Mouse (Mus musculus) forebrain, embryonic 13.5 days (tissue): Measurements from ENCODE around the gene 4833439L19Rik. TPM values are rescaled to one million over a fixed set of nuclear protein-coding genes. Genes with fewer than 3 reads are reported as not detected.

ENCODE experiments used
- ATAC-seq: fragments of 200-750 bp; cut with Nextera tagmentation; 2 replicates; pipeline ENCODE4 v1.8.0; 2017
- H3K27ac ChIP-seq: fragments of 300-500 bp; sonication (generic); 2 replicates; pipeline ENCODE4 v1.5.1; 2015; ENCODE audit warnings: inconsistent platforms, mild to moderate bottlenecking, moderate library complexity
- H3K27me3 ChIP-seq: fragments of 300-500 bp; sonication (generic); 2 replicates; pipeline ENCODE4 v1.6.1; 2015; ENCODE audit warnings: mild to moderate bottlenecking, inconsistent platforms
- H3K36me3 ChIP-seq: fragments of 300-500 bp; sonication (generic); 2 replicates; pipeline ENCODE4 v1.6.1; 2015; ENCODE audit warnings: mild to moderate bottlenecking, inconsistent platforms; ENCODE audit not compliant: poor library complexity, severe bottlenecking
- H3K4me1 ChIP-seq: fragments of 300-500 bp; sonication (generic); 2 replicates; pipeline ENCODE4 v1.6.1; 2015; ENCODE audit warnings: inconsistent platforms
- H3K4me2 ChIP-seq: fragments of 300-500 bp; sonication (generic); 2 replicates; pipeline ENCODE4 v1.6.1; 2015; ENCODE audit warnings: inconsistent platforms, mild to moderate bottlenecking, moderate library complexity
- H3K4me3 ChIP-seq: fragments of 300-500 bp; sonication (generic); 2 replicates; pipeline ENCODE4 v1.5.1; 2015; ENCODE audit warnings: mild to moderate bottlenecking, inconsistent platforms
- H3K9ac ChIP-seq: fragments of 300-500 bp; sonication (generic); 2 replicates; pipeline ENCODE4 v1.6.1; 2015; ENCODE audit warnings: mild to moderate bottlenecking, inconsistent platforms
- H3K9me3 ChIP-seq: fragments of 300-500 bp; sonication (generic); replicated peaks from 2 replicates; pipeline ENCODE4 v1.6.1; 2016; ENCODE audit warnings: inconsistent platforms
- WGBS: fragments of 180-500 bp; shearing (Covaris S2); methylation state at CpG from one replicate; pipeline ENCODE4 v1.1.7; 2015; 5-methylcytosine and 5-hydroxymethylcytosine counted together
- polyA plus RNA-seq: library from polyadenylated mRNA; unstranded; fragments of >200 nt; fragmentation: Nextera tagmentation; extraction: Ambion mirVana; gene quantifications from 2 replicates; pipeline ENCODE4 v1.2.1, GENCODE M21; 2015

Gene 4833439L19Rik
- polyA plus RNA-seq, 1 experiment from 2014 or later, result 262 TPM

DNA sequence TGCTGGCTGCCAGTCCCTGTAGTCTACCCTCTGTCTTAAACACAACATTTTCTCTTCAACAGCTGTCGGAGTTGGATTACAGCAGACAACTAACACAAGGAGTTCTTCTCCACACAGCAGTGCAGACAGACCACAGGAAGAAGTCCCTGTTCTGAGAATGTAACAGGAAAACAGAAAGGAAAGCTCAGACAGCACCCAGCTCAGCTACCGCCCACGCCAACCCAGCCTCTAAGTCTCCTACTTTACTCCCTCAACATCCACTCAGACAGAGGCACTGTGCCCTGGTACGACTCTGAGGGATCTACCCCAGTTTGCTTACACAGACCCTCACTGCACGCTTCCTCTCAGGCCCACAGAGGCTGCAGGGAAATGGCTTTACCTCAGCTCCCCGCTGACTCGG lies 4.6 kb downstream of the 4833439L19Rik start:
- Histone ChIP-seq H3K4me1 (peaks cover 16% of the 10 kb centered on the region), H3K9ac (no peak overlapping the region), H3K27ac (no peak overlapping the region), H3K27me3 (no peaks in the 10 kb centered on the region), H3K4me3 (no peak overlapping the region), H3K36me3 (peaks cover 80% of the 10 kb centered on the region), H3K9me3 (no peaks in the 10 kb centered on the region), H3K4me2 (no peak overlapping the region)
- WGBS, result 95% methylated on average over 7 of the region's 7 CpGs
- no peak for ATAC-seq

DNA sequence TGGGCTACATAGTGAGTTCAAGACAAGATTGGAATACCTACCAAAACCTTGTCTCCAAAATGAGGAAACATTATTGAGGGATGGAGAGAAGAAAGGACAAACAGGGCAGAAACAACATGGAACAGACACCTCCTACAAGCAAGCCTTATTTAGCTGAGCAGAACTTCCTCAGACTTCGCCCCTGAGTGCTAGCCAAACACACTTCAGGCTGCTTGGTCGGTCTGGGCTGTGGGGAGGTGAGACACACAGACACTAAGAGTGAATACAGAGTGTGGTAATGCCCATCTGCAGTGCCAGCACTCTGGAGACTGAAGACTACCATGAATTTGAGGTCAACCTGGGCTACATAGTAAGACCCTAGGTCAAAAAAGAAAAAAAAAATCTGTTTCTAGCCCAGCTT lies 5.6 kb downstream of the 4833439L19Rik start:
- peaks cover 89% of the 10 kb centered on the region for H3K36me3 ChIP-seq
- no peak overlapping the region for H3K27ac ChIP-seq
- no peak for ATAC-seq
- no peaks in the 10 kb centered on the region for H3K27me3 ChIP-seq
- H3K9ac ChIP-seq, result no peak overlapping the region
- H3K4me2 ChIP-seq, result no peak overlapping the region
- 100% methylated on average over 2 of the region's 2 CpGs for WGBS
- H3K4me3 ChIP-seq, result no peak overlapping the region
- H3K4me1 ChIP-seq, result peaks cover 15% of the 10 kb centered on the region
- H3K9me3 ChIP-seq, result no peaks in the 10 kb centered on the region

DNA sequence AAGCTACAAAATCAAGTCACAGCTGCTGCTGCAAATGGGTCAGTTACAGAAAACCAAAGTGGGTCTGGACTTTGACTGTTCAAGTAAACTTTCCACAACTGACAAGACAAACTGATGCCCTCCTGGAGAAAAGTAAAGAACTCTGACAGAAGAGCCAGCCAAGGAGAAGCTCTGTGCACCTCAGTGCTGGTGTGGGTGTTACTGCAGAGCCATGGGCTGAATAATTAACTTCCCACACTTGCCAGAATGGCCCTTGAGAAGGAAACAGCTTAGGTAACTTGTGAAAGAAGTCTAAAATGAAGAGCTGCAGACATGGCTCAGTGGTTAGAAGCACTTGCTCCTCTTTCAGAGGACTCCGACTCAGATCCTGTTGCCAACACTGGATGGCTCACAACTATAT lies 7.6 kb downstream of the 4833439L19Rik start:
- H3K36me3 ChIP-seq, result peaks cover 95% of the 10 kb centered on the region
- H3K4me2 ChIP-seq, result no peak overlapping the region
- no peak for ATAC-seq
- no peaks in the 10 kb centered on the region for H3K9me3 ChIP-seq
- WGBS, result 96% methylated on average over 1 of the region's 1 CpGs
- H3K4me3 ChIP-seq, result no peak overlapping the region
- H3K27ac ChIP-seq, result no peak overlapping the region
- H3K4me1 ChIP-seq, result no peaks in the 10 kb centered on the region
- H3K9ac ChIP-seq, result no peak overlapping the region
- H3K27me3 ChIP-seq, result no peaks in the 10 kb centered on the region

DNA sequence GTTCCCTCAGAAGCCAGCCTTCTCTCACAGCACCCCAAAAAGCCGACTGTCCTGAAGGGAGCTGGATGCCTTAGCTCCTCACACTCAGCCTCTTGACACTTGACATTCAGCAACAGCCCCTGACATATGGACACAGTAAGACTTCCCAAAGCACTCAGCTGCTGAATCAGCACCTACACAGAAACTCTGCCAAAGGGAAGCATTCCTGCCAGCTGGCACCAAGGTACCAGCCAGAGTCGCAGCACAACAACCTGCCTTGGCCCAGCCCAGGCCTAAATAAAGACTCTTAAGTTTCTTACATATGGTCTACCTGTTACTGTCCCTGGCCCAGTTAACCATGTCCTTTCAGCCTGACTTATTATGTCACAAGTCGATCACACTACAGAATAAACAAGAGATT lies 8.4 kb downstream of the 4833439L19Rik start:
- no peaks in the 10 kb centered on the region for H3K27me3 ChIP-seq
- H3K27ac ChIP-seq, result no peak overlapping the region
- H3K4me1 ChIP-seq, result no peaks in the 10 kb centered on the region
- H3K9me3 ChIP-seq, result no peaks in the 10 kb centered on the region
- no peak overlapping the region for H3K9ac ChIP-seq
- WGBS, result 89% methylated on average over 3 of the region's 3 CpGs
- H3K4me3 ChIP-seq, result no peak overlapping the region
- ATAC-seq, result no peak
- no peak overlapping the region for H3K4me2 ChIP-seq
- peaks cover 97% of the 10 kb centered on the region for H3K36me3 ChIP-seq

DNA sequence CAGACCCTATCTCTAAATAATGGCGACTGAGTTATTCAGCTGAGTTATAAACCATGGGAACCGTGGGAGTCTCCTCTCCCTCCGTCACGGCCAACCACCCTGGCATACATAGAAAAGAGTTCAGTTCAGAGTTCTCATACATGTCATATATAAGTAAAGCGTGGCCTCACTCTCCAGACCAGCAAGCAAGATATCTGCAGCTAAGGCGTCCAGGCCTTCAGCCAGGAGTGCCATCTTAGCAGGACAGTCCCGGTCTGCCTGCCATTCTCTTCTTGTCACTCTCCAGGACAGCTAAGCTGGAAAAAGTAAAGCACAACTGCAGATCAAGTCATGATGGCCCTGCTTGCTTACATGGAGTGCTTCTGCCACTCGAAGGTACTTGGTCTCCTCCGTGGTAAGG lies 9.1 kb downstream of the 4833439L19Rik start:
- H3K9me3 ChIP-seq, result no peaks in the 10 kb centered on the region
- no peaks in the 10 kb centered on the region for H3K27me3 ChIP-seq
- no peak overlapping the region for H3K4me2 ChIP-seq
- ATAC-seq, result no peak
- H3K36me3 ChIP-seq, result peaks cover 97% of the 10 kb centered on the region
- H3K9ac ChIP-seq, result no peak overlapping the region
- no peak overlapping the region for H3K27ac ChIP-seq
- no peaks in the 10 kb centered on the region for H3K4me1 ChIP-seq
- 94% methylated on average over 9 of the region's 9 CpGs for WGBS
- no peak overlapping the region for H3K4me3 ChIP-seq

DNA sequence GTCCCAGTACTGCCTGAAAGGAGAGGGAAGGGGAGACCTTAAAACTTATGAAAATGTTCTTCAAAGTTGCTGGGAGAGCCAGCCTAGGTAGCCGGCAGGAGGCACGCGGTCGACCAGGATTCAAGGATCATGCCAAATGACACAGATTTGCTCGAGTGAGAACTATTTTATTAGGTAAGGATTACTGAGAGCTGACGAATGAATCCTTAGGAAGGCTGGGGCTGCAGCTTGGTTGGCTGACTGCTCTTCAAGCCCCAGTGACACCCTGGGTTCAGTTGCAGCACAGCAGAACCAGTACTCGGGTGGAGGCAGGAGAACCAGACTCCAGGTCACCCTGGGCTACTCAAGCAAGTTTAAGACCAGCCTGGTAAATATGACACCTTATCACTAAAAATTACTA lies 17.2 kb downstream of the 4833439L19Rik start:
- H3K9me3 ChIP-seq, result no peaks in the 10 kb centered on the region
- H3K27ac ChIP-seq, result no peak overlapping the region
- 89% methylated on average over 7 of the region's 7 CpGs for WGBS
- peaks cover 71% of the 10 kb centered on the region for H3K36me3 ChIP-seq
- no peaks in the 10 kb centered on the region for H3K27me3 ChIP-seq
- no peak overlapping the region for H3K9ac ChIP-seq
- ATAC-seq, result no peak
- H3K4me3 ChIP-seq, result no peak overlapping the region
- no peak overlapping the region for H3K4me2 ChIP-seq
- H3K4me1 ChIP-seq, result no peaks in the 10 kb centered on the region

DNA sequence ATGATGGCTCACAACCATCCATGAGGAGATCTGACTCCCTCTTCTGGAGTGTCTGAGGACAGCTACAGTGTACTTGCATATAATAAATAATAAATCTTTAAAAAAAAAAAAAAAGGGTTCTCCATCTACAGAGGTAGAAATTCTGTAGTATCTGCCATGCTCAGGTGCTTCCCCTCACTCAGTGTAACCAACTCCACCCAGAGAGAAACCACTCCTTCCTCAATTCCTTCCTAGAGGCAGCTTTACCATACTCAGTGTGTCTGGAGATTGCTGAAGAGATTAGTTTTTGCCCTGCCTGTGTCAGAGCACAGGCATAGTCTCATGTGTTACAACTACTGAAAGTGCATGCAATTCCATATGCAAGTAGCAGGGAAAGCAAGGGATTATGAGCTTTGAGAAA lies 33.1 kb downstream of the 4833439L19Rik start:
- H3K27me3 ChIP-seq, result no peaks in the 10 kb centered on the region
- H3K4me3 ChIP-seq, result no peak overlapping the region
- no peak overlapping the region for H3K27ac ChIP-seq
- H3K4me2 ChIP-seq, result no peak overlapping the region
- no peaks in the 10 kb centered on the region for H3K4me1 ChIP-seq
- no peak overlapping the region for H3K9ac ChIP-seq
- no peaks in the 10 kb centered on the region for H3K9me3 ChIP-seq
- no peak for ATAC-seq
- H3K36me3 ChIP-seq, result peaks cover 75% of the 10 kb centered on the region

DNA sequence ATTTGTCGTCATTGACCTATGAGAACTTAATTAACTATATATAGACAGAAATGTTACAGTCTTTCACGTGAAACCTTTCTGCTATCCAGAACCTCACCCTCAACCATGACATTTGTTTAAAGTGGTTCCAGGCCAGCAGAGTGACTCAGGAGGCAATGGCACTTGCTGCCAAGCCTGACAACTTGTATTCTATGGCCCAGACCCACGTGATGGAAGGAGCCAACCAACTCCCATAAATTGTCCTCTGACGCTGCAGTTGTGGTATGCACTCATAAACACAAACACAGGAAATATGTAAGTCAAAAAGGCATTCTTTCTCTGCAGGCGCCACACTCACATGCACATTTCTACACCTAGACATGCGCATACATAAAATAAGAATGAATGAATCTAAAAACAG lies 38.1 kb downstream of the 4833439L19Rik start:
- Histone ChIP-seq H3K9me3 (no peaks in the 10 kb centered on the region), H3K4me3 (no peak overlapping the region), H3K4me2 (no peak overlapping the region), H3K27me3 (no peaks in the 10 kb centered on the region), H3K4me1 (no peaks in the 10 kb centered on the region), H3K9ac (no peak overlapping the region), H3K36me3 (peaks cover 78% of the 10 kb centered on the region), H3K27ac (no peak overlapping the region)
- 94% methylated on average over 6 of the region's 6 CpGs for WGBS
- no peak for ATAC-seq

DNA sequence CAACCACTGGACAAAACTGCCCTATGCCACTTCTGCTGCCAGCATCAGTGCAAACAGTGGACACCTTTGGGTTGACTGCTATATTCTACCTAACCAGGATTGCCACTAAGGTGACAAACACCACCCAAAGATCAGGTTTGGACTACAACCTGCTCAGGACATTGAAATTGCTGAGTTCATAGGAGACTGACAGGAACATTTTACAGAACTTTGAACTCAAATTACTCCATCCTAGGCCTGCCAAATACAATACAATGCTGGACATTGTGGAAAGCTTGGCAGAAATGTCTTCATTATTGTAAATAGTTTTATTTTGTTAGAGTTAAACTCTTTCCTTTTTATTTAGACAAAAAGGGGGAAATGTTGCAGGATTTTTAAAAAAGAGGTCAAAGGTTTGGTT lies 44.1 kb downstream of the 4833439L19Rik start:
- no peaks in the 10 kb centered on the region for H3K27me3 ChIP-seq
- no peaks in the 10 kb centered on the region for H3K4me1 ChIP-seq
- no peak overlapping the region for H3K27ac ChIP-seq
- H3K4me2 ChIP-seq, result no peak overlapping the region
- no peak overlapping the region for H3K4me3 ChIP-seq
- ATAC-seq, result no peak
- H3K9ac ChIP-seq, result no peak overlapping the region
- peaks cover 29% of the 10 kb centered on the region for H3K36me3 ChIP-seq
- no peaks in the 10 kb centered on the region for H3K9me3 ChIP-seq

DNA sequence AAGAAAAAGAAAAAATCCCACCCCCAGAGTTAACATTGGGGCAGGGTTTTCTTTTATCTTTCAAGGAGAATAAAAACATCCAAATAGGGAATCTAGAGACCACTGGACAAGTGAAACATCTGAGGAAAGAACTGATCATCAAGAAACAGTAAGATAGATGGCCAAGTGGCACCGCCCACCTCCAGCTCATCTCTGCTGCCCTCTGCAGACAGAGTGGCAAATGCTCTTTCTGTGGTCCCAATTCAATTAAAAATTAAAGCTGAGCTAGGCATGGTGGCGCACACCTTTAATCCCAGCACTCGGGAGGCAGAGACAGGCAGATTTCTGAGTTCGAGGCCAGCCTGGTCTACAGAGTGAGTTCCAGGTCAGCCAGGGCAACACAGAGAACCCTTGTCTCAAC lies 45.0 kb downstream of the 4833439L19Rik start:
- 86% methylated on average over 4 of the region's 4 CpGs for WGBS
- Histone ChIP-seq H3K36me3 (peaks cover 26% of the 10 kb centered on the region), H3K4me2 (no peak overlapping the region), H3K27ac (no peak overlapping the region), H3K9me3 (no peaks in the 10 kb centered on the region), H3K4me1 (no peaks in the 10 kb centered on the region), H3K9ac (no peak overlapping the region), H3K27me3 (no peaks in the 10 kb centered on the region), H3K4me3 (no peak overlapping the region)
- ATAC-seq, result no peak

DNA sequence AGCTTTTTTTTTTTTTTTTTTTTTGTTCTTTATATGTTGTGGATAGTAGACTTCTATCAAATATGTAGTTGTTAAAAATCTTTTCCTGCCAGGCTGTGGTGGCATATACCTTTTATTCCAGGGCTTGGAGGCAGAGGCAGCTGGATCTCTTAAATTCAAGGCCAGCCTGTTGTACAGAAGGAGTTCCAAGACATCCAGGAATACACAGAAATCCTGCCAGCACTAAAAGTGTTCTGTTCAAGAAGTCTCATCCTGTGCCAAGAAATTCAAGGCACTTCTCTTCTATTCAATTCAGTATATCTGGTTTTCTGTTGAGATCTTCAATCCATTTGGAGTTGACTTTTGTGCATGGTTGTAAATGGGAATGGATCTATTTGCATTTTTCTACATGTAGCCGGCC lies 59.3 kb downstream of the 4833439L19Rik start:
- Histone ChIP-seq H3K4me3 (no peak overlapping the region), H3K9me3 (no peaks in the 10 kb centered on the region), H3K4me1 (peaks cover 17% of the 10 kb centered on the region), H3K4me2 (no peak overlapping the region), H3K36me3 (0 out of 2 replicates have a peak, but pooled peaks cover 2% of the 10 kb centered on the region), H3K27me3 (0 out of 2 replicates have a peak, but pooled peaks cover 8% of the 10 kb centered on the region), H3K27ac (no peak overlapping the region), H3K9ac (no peak overlapping the region)
- no peak for ATAC-seq
- 90% methylated on average over 1 of the region's 1 CpGs for WGBS

DNA sequence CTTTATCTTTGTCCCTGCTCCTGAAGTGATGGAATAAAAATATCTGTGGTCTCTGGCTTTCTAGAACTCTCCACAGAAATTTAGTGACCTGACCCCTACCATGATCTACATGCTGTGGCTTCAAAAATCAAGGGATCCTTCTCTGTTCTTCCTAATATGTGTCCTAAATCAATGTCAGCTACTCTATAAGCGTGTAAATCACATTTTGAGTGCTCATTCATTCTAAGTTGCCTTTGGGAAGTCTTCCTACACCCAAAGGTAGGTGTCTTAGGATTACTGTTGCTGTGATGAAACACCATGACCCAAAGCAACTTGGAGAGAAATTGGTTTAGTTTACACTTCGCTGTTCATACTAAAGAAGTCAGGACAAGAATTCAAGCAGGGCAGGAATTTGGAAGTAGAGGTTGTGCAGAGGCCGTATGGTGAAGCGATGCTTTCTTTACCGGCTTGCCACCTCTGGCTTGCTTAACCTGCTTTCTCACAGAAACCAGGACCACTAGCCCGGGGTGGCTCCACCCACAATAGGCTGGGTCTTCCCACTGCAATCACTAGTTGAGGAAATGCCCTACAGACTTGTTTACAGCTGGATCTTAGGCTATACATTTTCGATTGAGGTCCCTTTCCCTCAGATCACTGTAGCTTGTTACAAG lies 60.5 kb downstream of the 4833439L19Rik start:
- Histone ChIP-seq H3K27ac (peak overlapping the region; percentile 79), H3K4me3 (peak overlapping the region; percentile 73), H3K36me3 (0 out of 2 replicates have a peak, but pooled peaks cover 2% of the 10 kb centered on the region), H3K9me3 (no peaks in the 10 kb centered on the region), H3K4me1 (peaks cover 17% of the 10 kb centered on the region), H3K9ac (peak overlapping the region; percentile 87), H3K4me2 (peak overlapping the region; percentile 90), H3K27me3 (0 out of 2 replicates have a peak, but pooled peaks cover 8% of the 10 kb centered on the region)
- WGBS, result 51% methylated on average over 7 of the region's 7 CpGs
- no peak for ATAC-seq
